Mouse (Mus musculus) spleen, postnatal 10 days (tissue): ENCODE data around the gene Gm10840.
"Not testable (repeated sequence)": the region's sequence is repeated elsewhere in the genome, so short reads cannot be mapped to it uniquely, and the experiment has no call there.

Experiments
- DNase-seq, 2 experiments: peaks; one replicate each; pipeline ENCODE4 v3.0.0; 2021 to 2022; ENCODE audit warnings: low spot score in 2 of 2

The Gm10840 gene

GRCm38 (mm10) chr11:106195341-106195740 is 34.7 kb downstream of the Gm10840 start:
- DNase-seq, result no peak

GRCm38 (mm10) chr11:106198277-106198676 is 37.6 kb downstream of the Gm10840 start:
- DNase-seq, result no peak

GRCm38 (mm10) chr11:106199997-106200396 is 39.3 kb downstream of the Gm10840 start:
- DNase-seq, result not testable (repeated sequence)

- DNase-seq, result no peak
These were observed 40.1 kb downstream of the Gm10840 start for GRCm38 (mm10) chr11:106200756-106201155.

- no peak for DNase-seq
These were observed 40.9 kb downstream of the Gm10840 start for GRCm38 (mm10) chr11:106201337-106202122.

- no peak for DNase-seq
These were observed 41.4 kb downstream of the Gm10840 start, which contains the start of gene Strada for GRCm38 (mm10) chr11:106202123-106202465. Gene Strada (minus strand): TSS chr11:106202168.
